Mouse (Mus musculus): ENCODE data around the gene Cox18.

DNA sequence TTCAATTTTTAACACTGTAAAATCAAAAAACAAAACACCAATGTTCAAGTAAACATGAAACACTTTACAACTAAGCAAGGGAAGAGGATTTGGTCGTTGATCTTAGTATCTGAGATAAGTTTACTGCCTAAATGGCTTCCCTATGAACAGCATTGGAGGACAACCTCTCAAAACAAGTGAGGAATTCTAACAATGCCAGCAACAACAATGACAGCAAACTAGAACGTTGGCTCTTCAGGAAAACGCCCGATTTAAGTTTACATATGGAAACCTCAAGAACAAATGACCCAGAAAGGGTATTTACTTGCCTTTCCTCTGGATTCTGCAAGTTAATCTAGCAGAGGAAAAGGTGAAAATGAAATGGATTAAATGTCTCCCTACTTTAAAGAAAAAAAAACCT is 21.6 kb upstream of the Cox18 start:
- no peak for TF ChIP-seq CTCF (IDR thresholded peaks at IDR 0.05; ENCODE audit: low read depth, low read length)
- no peak for TF ChIP-seq POLR2A (IDR thresholded peaks at IDR 0.05; ENCODE audit: borderline replicate concordance, low read depth, low read length)
